Mouse (Mus musculus): ENCODE data around the gene Slc35e3.

Slc35e3 gene

DNA sequence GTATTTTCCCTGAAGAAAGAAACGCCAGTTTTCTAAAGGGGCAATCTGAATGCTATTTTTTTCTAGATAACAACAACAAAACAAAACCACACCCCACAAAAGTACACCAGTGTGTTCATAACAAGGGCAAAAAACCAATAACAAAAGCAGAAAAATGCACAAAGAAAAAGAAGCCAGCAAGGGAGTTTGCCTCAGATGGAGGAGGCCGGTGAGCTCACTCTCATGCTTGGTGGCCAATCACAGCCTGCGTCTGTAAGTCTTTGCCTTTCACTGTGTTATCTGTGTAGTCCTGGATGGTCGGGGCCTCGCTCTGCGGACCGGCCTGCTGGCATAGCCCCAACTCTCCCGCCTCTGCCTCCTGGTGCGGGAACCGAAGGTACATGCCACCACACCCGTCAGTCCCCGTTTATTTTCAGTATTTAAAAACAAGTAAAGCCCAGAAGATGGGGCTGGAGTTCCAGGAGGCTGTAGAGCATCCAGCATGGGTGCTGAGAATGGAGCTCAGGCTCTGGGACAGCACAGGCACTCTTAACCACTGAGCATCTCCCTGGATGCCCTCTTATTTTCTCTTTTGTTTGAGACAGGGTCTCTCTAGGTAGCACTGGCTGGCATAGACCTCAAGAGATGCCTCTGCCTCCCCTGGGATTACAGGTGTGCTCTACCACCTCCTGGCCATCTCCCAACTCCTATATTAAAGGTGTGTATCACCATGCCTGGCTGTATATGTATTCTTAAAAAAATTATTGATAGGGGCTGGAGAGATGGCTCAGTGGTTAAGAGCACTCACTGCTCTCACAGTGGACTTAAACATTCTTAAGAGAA lies 30.3 kb upstream of the Slc35e3 start:
- DNase-seq, result no peak

DNA sequence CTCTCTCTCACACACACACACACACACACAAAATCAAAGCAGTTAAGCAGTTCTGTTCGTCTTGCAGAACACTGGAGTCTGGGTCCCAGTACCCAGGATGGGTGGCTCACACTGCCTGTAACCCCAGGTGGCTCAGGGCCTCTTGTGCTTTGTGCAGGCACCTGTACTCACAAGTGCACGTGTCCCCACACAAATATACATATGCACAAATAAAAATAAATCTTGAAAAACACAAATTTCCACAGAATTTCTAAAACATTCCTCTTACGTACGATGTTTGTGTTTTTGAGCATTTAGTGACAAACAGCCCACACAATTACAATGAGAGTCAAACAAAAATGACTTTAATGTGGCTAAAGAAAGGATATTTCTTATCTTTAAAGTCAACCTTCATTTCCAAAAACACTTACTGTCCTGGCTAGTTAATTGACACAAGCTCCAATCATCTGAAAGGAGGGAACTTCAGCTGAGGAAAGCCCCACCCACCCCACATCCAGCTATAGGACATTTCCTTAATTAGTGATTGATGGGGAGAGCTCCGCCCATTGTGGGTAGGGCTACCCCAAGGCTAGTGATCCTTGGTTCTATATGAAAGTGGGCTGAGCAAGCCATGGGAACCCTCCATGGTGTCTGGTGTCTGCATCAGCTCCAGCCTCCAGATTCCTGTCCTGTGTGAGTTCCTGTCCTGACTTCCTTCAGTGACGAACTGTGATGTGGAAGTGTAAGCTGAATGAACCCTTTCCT lies 29.4 kb upstream of the Slc35e3 start:
- DNase-seq, result no peak

DNA sequence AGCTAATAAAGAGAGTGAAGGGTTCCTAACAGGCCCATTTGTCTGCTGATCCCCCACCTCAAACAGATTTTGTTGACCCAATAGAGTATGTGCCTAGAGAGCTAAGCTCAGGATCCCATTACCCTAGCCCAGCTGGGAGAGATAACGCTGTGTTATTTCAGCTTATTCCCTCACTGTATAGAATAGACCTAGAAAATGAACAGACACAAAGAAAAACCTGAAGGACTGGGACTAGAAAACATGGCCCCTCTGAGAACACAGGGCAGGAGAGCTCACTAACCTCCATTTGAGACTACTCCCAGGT lies 28.6 kb upstream of the Slc35e3 start:
- no peak for DNase-seq

DNA sequence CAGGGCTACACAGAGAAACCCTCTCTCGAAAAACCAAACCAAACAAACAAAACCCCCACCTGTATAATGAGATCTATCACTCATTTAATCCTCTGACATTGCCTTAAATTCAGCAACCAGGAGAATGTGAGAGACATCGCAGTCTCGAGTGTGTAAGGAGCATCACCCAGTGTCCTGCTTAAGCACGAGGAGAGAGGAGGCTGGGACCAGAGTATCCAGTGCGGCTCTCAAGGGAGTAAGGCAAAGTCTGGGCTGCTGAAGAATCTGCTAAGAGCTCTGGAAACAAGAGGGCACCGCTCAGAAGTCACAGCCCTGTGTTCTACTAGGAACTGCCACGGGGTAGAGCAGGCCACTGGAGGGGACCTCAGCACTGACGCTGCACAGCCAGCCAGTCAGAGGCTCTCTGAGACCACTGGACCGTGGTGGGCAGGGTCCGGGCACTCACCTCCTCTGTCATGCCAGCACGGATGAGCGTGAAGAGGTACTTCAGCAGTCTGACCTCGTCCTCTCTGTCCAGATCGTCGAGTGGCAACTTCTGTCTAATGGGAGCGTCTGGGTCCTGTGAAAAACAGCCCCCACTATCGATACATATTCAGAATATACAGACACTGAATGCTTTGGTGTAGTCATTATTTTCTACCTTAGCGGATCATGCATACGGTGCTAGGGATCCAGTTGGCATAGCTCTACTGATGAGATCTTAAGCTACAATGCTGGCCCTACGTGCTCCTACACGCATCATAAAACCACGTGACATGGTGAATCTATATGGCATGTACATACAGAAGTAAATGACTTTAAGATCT lies 28.0 kb upstream of the Slc35e3 start:
- DNase-seq, result no peak

DNA sequence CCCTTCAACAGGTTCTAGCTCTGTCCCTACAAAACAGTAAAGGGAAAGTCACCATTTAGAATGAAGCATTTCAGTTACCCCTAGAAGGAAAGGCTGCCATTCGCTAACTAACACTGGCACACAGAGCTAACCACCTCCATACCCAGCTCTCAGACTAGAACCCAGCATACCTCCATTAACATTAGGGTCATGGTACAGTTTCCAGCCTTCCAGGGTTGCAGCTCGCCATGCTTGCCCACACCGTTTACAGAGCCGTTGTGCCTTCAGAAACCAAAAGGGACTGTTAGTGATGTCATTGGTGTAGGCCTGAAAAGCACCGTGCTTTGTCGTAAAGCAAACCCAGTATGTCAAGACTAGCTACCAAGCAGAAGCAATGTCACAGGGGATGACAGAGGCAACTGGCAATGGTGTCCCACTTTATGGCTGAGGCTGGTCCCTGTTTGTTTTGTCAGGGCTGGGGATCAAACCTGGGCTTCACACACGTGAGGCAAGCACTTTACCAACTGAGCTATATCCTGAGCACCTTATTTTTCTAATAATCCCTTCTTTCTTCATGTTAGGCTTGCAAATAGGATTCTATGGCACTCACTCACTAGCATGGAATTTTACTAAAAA lies 27.0 kb upstream of the Slc35e3 start:
- no peak for DNase-seq

DNA sequence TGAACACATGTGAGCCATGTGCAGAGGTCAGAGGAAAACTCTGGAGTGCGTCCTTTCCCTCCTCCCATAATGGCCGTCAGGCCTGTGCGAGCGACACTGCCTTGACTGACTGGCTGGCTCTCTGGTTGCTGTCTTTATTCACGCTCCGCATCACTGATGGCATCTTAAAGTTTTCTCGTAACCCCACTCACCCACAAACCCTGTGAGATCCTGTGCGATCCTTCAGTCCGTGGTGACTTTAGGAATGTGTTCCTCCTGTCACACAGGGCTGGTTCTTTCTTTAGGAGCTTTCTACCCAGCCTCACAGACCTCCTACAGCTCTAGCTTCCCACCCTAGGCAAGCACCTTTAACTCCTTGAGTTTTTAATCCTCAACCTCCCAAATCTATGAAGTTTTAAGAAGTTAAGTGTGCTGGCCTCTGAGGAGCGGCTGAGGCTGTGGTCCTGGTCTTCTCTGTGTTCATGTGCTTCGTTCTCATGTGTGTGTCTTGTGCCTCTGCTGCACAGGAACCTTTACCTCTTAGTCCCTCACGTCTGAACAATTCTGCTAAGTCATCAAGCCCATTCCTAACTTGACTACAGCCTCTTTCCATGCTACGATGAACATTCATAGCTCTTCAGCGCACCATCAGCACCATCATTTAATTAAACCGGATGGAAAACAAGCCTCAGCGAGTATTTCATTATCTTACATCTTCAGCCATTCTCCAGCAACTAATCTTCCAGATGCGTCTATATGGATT lies 26.4 kb upstream of the Slc35e3 start:
- DNase-seq, result no peak

DNA sequence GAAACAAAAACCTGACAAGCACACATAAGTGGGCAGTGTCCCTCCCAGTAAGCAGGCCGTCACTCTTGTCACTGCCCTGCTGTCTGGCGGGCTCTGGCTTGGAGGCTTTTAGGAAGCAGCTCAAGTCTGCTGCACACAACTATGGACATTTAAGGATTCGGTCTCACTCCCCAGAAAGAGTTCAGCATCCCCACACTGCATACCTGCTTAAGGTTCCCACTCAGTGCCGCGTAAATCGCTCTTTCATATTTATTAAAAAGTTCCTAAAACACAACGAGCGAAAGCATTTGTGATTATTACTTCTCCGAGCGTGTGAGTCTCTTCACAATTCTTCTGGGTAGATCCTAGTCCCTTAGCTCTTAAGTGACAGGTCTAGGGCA lies 25.0 kb upstream of the Slc35e3 start:
- DNase-seq, result no peak

DNA sequence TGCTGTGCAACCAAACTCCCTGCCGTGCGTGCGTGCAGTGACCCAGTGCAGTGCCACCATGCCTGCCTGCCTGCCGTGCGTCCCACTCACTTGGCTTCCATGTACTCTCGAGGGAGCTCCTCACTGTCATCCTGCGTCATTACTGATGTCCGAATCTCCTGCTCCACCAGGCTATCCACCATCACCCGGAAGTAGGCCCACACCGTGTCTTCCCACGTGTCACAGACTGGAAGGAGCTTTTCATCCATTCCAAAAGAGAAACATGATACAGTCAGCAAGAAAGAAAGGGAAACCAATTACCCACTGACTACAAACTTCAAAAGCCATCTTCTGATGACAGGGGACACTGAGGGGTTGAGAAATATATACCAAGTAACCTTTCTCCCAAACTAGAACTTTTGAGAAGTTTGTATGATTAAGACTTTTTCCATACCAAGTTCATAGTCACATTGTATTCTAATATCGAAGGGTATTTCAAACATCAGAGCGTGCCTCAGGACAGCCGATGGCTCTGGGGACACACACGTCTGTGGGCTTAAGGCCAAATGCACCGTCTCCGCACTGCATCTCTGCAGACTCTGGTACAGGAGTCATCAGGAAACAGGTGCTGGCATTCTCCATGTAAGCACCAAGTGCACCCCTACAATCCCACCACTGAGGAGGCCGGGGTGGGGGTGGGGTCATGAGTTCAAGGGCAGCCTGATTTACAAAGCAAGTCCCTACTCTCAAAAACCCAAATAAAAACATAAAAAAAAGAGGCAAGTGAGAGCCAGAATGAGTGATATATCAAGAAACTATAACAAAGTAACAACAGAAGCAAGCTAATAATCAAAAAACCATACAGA lies 24.3 kb upstream of the Slc35e3 start:
- DNase-seq, result no peak

DNA sequence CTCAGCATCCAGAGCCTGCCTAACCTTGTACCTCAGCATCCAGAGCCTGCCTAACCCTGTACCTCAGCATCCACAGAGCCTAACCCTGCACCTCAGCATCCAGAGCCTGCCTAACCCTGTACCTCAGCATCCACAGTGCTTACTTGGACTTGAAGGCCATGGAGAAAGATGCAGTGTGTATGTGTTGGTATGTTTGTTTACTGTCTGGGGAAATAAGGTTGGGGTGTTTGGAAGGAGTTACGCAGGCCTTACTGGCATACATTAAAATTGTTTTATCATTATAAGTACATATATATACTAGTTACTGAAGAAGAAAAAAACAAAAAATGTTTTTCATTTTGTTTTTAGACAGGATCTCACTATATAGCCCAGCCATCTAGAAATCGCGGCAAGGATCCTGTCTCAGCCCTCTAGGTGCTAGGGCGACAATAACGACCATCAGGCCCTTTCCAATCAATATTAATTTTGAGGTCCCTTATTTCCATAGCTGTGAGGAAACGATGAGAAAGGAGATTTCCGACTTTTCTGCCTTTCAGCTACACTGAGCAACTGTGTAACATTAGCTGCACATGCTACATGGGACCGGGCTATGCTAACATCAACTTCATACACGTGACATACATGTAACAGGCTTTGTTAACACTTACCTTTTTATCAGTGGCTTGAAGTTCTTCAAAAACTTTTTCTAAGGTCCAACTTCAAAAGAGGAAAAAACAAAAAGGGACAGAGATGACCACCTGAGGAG lies 23.5 kb upstream of the Slc35e3 start:
- DNase-seq, result no peak

DNA sequence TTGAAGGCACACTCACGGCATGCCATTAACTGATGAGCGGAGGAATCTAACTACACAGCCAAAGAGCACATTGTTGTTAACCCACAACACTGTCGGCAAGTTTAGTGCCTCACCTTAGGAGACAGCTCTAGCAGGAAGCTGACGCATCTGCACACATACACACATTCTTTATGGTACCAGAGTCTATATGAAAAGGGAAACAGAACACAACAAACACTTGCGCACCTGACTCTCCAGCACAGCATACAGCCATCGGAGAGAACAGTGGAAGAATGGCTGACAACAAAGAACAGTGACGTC lies 21.9 kb upstream of the Slc35e3 start:
- DNase-seq, result no peak

DNA sequence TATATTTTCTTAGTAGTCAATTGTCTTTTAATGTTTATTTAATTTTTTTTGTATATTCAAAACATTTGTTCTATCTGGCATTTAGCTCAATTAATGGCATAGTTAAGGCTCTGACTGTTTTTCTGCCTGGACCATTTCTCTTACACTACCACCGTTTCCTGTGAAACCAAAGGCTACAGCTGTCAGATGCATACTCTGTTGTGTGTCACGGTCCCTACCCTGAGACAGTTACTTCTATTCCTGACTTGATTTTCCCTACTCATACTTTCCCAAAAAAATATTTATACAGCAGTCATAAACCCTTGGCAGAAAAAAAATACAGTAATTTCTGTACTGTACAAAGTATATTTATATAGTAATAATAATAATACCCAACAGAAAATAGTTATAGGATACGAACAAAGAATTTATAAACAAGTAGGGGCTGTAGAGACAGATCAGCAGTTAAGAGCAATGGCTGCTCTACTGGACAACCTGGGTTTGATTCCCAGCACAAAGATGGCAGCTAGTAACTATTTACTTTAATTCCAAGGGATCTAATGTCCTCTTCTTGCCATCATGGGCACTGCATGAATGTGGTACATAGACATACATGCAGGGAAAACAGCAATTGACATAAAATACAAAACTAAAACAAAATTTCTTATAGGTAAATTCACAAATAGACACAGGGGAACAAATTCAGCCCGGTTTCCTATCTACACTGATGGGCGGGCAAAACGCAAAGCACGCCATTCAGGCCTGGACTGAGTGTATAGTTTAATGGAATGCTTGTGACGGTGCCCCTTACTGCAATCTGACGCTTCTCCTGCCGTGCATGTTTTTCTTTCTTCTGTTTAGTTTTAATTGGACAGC lies 21.3 kb upstream of the Slc35e3 start:
- no peak for DNase-seq

DNA sequence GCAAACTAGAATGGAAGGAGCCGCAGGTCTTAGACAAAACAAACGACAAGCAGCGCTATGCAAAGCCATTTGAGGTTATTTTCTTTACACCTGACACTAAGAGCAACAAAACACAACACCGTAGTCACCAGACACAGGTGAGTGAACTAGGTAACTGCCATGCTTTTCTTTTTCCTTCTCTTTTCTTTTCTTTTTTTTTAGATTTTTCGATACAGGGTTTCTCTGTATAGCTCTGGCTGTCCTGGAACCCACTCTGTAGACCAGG lies 20.7 kb upstream of the Slc35e3 start:
- DNase-seq, result no peak

DNA sequence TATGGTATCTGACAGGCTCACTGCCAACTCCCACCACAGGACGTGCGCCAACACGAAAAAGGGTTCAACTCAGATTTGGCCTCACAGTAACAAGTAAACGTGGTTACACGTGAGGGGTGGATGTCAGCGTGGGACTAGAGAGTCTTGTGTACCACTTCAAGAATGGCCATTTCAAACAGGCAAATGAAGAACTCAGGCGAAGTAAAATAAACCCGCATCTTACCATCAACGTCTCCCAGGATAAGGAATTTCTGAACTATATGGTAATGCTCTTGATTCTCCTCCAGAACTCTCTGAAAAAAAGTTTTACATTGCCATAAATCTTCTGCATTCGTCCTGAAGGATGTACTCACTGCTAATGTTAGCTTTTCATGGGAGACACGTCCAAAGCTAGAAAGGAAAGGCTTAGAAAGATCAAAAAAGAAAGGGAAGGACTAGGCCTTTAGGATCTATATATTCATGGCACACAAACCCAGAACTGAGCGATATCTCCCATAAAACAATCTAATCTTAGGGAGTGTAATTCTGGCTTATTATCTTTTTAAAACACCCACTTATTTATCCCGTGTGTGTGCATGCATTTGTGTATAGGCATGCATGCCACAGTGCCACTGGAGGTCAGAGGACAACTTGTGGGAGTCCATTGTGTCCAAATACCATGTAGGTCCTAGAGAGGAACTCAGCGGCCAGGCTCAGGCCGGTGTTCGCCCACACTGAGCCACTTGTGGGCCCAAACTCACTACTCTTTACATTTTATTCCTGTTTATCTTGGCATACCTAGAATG lies 20.1 kb upstream of the Slc35e3 start:
- no peak for DNase-seq

DNA sequence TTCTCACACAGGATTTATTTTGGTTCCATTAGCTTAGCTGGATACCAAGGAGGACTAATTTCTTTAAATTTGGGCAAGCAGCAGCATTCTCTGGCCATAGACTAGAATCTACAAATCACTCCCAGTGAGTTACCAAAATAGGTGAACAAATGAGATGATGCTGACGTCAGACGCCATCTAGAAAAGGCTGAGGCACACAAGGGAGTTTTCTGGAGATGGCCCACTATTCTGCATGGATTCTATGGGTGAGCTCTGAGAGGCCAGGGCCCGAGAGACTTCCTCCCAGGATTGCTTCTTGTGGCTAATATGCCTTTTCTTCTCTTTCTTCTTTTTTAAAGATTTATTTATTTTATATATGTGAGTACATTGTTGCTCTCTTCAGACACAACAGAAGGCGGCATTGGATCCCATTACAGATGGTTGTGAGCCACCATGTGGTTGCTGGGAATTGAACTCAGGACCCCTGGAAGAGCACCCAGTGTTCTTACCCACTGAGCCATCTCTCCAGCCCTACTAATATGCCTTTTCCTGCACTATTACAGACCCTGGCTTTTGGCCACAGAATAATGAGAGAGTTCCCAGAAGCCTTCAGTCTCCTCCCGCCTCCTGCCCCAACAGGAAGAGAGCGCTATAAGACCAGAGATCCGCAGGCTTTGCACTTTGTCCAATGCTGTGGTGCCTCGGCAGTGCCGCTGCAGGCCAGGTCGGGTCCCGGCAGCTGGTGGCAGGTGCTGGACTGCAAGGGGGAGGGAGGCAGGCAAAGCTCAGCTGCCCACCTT lies 19.1 kb upstream of the Slc35e3 start:
- no peak for DNase-seq

DNA sequence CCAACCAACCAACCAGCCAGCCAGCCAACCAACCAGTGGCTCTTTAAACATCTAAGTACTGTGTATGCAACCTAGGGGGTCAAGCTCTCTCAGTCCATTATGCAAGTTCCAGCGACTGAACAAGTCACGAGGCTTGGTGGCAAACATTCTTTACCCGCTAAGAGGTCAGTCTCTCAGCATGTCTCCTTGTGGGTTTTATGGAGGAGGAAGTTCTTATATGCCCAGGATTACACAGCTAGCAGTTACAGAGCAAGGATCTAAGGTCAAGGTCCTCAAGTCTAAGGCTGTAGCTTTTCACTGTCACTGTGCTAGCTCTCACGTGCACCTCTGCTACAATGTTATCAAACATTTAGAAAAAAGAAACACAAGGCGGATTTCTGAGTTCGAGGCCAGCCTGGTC lies 18.4 kb upstream of the Slc35e3 start:
- DNase-seq, result no peak

DNA sequence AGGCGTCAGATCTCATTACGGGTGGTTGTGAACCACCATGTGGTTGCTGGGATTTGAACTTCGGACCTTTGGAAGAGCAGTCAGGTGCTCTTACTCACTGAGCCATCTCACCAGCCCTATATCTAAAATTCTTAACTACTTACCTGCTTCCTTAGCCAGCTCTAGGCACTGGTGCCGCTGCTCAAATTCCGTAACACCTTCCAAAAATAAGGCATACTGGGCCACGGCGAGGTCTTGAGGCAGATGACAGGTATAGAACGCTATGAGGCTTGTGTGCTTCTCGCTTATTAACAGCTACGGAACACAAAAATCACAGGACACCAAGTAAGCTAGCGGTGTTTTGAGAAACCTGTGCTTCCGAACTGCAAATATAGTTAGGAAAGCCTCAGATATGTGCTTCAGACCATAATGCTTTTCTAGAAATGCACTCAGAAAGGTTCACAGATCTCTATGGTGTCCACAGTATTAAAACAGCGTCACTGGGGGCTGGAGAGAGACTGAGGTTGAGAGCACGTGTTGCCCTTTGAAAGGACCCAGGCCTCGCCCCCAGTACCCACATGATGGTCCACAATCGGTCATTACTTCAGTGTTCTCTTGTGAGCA lies 17.5 kb upstream of the Slc35e3 start:
- no peak for DNase-seq

DNA sequence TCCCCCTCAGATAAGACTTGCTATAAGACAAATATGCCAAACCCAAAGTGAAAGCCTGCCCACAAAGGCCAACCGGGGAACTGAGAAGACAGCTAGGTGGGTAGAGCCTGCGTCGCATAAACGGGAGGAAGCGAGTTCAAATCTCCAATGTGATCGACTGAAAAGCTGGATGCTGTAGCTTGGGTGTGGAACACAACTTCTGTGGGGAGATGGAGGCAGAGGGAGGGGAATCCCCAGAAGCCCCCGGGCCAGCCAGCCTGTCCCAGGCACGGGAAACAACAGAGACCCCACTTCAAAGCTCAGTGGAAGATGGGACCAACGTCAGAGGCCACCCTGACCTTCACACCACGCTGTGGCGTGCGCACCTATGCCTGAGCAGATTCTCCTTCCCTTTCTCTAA lies 16.8 kb upstream of the Slc35e3 start:
- DNase-seq, result no peak

DNA sequence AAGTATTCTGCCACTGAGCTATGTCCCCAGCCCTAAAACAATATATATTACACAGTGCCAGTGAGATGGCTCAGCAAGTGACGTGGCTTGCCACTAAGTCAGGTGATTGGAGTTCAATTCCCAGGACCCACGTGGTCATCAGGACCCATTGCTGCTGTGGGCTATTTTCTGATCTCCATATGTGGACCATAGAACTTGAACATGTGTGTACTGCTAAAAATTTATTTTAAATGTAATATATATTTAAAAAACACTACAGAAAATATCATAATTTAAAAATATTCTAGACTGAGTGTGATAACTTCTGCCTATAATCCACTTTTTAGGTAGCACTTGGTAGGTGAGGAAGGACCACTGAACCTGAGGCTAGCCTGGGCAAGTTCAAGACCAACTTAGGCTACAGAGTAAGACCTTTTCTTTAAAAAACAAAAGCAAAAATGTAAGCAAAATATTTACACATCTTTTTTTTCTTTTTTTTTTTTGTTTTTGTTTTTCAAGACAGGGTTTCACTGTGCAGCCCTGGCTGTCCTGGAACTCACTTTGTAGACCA lies 16.2 kb upstream of the Slc35e3 start:
- no peak for DNase-seq

Data from kidney, adult 8-10 months (tissue).